Mouse (Mus musculus): ENCODE results near the gene Cpt1b.

Cpt1b gene

DNA sequence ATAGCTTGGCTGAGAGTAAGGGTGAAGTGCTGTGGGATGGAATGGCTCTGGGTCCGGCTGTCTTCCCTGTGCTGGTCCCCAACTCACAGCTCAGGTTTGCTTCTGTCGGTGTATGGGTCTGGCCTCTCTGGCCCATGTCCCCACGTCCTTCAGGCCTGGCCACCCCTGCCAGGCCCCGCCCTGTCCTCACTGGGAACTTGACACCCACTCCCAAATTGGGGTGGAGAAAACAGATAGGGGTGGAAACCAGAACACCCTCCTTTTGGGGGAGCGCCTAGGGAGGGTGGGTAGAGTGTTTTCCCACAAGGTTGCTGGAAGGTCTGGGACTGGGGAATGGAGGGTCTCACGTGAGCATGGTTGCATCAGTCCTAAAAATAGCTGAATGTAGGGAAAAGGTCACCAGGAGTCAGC is at the start of gene Cpt1b:
TSS of gene Cpt1b (minus strand) at position 153 of the 411 bp plus-strand sequence.
- DNase-seq (ENCODE audit: low spot score in 2 of 2): no peak

GRCm38 (mm10) chr15:89475293-89475600 is 49.6 kb upstream of the Cpt1b start:
- no peak for DNase-seq (ENCODE audit: low spot score in 2 of 2)

GRCm38 (mm10) chr15:89474596-89475292 is 49.1 kb upstream of the Cpt1b start:
- DNase-seq (ENCODE audit: low spot score in 2 of 2): no peak

DNA sequence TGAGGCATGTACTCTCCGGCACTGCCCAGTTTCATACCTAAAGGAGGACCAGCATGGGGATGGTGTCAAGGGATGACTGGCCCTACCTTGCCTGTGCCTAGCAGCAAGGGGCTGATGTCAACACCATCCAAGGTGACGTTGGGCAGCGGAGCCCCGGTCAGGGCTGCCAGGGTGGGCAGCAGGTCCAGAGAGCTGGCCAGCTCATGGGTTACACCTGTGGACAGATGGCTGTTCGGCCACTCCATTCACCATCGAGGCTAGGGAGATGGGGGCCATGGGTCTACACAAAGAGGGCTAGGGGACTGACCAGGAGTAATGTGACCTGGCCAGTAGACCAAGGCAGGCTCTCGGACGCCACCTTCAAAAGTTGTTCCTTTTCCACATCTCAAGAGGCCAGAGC is 48.3 kb upstream of the Cpt1b start:
- DNase-seq (ENCODE audit: low spot score in 2 of 2): no peak

GRCm38 (mm10) chr15:89473370-89473769 is 47.7 kb upstream of the Cpt1b start:
- no peak for DNase-seq (ENCODE audit: low spot score in 2 of 2)

GRCm38 (mm10) chr15:89471476-89471875 is 45.8 kb upstream of the Cpt1b start:
- DNase-seq (ENCODE audit: low spot score in 2 of 2): no peak

- DNase-seq (ENCODE audit: low spot score in 2 of 2): no peak
Measured at GRCm38 (mm10) chr15:89468577-89468976, 42.9 kb upstream of the Cpt1b start.

GRCm38 (mm10) chr15:89465052-89465451 is 39.4 kb upstream of the Cpt1b start:
- DNase-seq (ENCODE audit: low spot score in 2 of 2): no peak

DNA sequence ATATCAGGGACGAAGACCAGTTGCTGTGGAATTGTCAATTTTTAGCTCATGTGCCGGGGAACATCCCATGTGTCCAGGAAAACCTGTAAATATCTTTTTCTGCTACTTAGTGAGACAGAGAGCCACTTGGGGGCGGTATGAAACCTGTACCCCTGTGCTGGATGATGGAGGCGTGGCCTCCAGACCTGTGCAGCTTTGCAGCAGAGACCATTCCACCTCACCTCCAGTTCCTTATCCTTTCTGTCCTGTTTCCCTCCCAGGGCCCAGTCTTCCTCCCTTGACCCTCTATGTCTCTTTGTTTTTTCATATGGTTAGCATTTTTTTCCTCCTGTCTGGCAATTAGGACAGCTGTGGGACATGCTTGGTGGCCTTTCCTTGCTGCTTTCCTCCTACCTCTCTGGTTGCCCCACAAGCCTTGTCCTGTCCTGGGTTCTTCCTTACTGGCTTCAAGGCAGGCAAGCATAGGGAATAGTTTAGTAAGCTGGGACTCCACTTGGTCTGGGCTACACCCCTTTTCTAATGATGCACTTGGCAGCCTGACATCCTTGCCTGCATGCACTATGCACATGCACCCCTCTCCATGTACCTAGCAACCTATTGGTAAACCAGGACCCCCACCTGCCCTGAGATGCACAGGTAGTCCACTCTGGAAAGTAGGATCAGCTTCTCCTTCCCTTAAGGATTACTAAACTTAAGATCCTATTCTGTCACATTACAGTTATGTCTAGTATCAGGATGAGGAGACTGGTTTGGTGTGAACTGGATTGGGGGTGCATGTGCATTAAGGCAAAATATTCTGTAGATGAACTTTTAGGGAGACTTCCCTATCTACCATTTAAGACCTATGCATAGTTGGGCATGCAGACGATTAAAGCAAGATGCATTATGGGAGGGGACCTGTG is 37.9 kb upstream of the Cpt1b start:
- DNase-seq (ENCODE audit: low spot score in 2 of 2): no peak

GRCm38 (mm10) chr15:89462176-89462575 is 36.5 kb upstream of the Cpt1b start:
- no peak for DNase-seq (ENCODE audit: low spot score in 2 of 2)

DNA sequence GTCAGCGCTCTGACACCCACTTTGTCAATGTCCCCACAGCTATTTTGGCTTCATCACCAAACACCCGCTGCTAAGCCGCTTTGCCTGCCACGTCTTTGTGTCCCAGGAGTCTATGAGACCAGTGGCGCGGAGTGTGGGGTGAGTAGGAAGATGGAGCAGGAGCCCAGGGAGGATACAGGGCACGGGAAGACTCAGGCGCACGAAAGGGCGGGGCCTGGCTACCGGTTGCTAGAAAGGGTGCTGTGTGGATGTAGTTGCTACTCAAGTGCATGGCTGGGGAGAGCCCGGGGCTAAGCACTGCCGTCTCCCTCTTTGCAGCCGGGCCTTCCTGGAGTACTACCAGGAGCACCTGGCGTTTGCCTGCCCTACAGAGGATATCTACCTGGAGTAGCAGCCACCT is 35.7 kb upstream of the Cpt1b start:
- no peak for DNase-seq (ENCODE audit: low spot score in 2 of 2)

DNA sequence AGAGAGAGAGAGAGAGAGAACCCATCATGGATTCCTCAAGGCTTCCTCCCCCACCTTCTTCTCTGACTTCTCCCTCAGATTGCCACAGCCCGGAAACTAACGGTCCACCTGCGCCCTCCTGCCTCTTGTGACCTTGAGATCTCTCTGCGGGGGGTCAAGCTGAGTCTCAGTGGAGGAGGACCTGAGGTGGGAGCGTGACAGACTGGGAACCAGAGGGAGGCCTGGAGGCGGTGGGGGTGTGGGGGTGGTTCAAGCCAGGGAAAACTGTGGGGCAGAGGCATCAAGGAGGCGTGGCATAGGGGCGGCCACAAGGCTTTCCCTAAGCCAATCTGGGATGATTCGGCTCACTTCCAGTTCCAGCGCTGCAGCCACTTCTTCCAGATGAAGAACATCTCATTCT is 34.6 kb upstream of the Cpt1b start:
- DNase-seq (ENCODE audit: low spot score in 2 of 2): no peak

DNA sequence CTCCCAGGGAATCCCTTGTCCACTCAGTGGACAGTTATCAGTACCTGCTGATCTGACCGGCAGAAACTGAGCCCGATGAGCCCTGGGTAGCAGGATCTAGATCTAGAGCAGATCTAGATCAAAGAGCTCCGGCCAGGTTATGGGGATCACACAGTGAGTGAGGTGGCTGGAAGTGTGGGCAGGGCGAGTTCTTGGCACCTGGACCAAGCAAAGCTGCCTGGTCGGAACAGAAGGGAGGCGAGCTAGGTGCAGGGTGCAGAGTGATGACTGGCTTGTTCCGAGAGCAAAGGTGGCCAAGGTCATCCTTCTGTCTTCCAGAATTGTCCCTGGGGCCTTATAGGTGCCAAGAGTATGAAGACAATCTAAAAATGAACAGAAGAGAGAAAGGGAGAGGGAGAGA is 34.2 kb upstream of the Cpt1b start:
- no peak for DNase-seq (ENCODE audit: low spot score in 2 of 2)

DNA sequence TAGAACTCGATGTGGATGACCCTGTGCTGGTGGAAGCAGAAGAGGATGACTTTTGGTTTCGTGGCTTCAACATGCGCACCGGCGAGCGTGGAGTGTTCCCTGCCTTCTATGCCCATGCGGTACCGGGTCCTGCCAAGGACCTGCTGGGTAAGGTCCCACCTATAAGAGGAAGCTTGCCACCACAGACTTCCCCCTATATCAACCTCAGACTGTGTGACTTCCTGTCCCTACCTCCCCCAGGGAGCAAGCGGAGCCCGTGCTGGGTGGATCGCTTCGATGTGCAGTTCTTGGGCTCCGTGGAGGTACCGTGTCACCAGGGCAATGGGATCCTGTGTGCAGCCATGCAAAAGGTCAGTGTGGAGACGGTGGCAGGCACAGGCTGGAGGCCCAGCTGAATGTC is 33.3 kb upstream of the Cpt1b start:
- no peak for DNase-seq (ENCODE audit: low spot score in 2 of 2)

GRCm38 (mm10) chr15:89455642-89456041 is 30.0 kb upstream of the Cpt1b start:
- DNase-seq (ENCODE audit: low spot score in 2 of 2): no peak

DNA sequence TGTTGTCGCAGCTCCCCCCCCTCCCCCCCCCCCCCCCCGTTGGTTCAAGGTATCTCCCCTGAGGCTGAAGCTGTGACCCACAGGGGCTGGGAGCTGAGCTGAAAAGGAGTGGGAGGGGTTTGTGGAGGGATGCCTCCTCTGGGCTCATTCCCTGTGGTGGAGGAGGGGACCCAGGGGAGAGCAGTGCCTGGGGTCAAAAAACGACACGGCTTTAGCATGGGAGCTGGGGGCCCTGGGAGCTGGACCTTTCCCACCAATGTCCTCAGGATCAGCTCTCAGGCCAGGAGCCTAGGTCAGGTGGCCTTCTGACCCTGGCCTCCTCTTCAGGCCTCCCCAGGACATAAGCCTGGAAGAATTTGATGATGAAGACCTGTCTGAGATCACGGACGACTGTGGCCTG is 29.2 kb upstream of the Cpt1b start:
- DNase-seq (ENCODE audit: low spot score in 2 of 2): no peak

- DNase-seq (ENCODE audit: low spot score in 2 of 2): peak in 1 of 2 experiments; percentile 73
Measured at GRCm38 (mm10) chr15:89453865-89454478, 28.3 kb upstream of the Cpt1b start, which contains the start of gene Mapk8ip2. Mapk8ip2 (plus strand) TSS chr15:89453913.

DNA sequence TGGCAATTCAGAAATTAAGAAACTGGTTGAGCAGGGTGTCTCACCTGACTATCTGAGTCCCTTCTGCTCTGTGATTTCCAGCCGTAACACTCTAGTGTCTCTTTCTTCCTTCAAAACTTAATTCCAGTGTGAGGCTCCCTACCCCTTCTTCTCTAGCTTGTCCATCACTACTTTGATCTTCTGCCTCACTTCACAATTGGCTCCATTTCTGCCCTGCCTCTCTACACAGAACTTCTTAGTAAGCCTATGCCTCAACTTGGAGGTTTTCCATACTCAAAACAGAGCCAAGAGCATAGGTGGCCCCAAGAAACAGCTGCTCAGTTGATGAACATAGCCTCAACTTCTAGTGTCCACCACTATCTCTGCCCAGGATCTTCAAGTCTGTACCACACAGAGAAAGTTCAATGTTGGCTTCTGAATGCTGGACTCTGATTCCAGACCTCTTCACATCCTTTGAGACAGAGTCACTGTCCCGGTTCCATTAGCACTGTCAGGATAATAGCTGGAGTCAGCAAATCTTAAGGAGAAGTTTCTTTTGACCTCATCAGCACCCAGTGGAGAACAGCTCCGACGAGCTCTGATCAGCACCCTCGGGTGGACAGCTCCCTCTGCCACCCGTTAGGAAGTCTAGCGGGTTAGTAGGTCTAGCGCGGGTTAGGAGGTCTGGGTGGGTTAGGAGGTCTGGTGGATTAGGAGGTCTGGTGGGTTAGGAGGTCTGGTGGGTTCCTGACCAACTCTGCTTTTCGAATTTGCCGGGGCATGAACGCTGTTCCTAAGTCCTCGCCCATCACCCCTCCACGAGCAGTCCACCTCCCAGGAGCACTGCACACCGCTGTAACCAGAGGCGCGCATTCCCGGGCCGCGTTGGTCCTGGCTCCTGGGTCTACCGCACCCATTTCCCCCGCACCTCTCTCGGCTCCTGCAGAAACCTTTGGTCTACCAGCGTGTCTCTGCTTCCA is 27.5 kb upstream of the Cpt1b start:
- DNase-seq (ENCODE audit: low spot score in 2 of 2): no peak

DNA sequence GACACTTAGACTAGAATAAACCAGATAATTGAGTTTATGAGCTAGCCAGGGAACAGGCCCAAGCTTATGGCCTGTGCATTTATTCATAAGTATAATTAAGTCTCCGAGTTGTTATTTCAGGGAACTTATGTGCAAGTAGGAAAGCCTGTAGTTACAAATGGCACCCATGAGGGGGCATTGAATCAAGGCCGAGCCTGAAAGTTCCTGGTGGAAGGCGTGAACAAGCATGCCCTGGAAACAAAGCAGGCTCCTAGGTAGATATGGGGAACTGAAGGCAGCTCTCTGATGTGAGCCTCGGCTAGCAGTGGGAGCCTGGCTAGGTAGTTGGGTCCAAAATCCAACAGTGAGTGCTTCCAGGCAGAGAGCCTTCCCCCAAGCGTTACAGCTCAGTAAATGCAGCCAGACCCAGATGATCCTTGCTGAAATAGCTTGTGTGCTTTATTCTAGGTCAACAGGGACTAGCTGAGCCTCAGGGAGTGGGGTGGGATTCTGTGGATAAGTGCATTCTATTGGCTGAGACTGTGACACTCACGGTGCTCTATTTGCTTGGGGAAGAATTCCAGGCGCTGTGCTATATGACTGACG is 16.9 kb upstream of the Cpt1b start:
- no peak for DNase-seq (ENCODE audit: low spot score in 2 of 2)

- no peak for DNase-seq (ENCODE audit: low spot score in 2 of 2)
Measured at GRCm38 (mm10) chr15:89435878-89436277, 10.2 kb upstream of the Cpt1b start.

GRCm38 (mm10) chr15:89434136-89434535 is 8.5 kb upstream of the Cpt1b start:
- no peak for DNase-seq (ENCODE audit: low spot score in 2 of 2)

Measured in frontal cortex, postnatal 36 days (tissue).